Mouse (Mus musculus): ENCODE measurements around the gene AW011738. TPM values are rescaled to one million over a fixed set of nuclear protein-coding genes. Genes with fewer than 3 reads are reported as not detected.

AW011738 gene
- 5.3 and 6.9 TPM in 2 replicates for polyA plus RNA-seq (2015; fragmentation: Nextera tagmentation; extraction: Ambion mirVana)

- peak; percentile 72 for ATAC-seq
- peak within 1 kb of the TSS; percentile 58 for H3K4me3 ChIP-seq (replicated peaks)
- H3K4me1 ChIP-seq (replicated peaks), result peaks cover 31% of the 10 kb centered on the region
- H3K4me2 ChIP-seq (replicated peaks), result peak within 1 kb of the TSS; percentile 89
- H3K36me3 ChIP-seq, result no peaks in the 10 kb centered on the region; the same call in 1 of the 2 replicates
- under 1% methylated on average over 35 of the region's 39 CpGs for WGBS
- peaks cover 22% of the 10 kb centered on the region for H3K27me3 ChIP-seq
- peak within 1 kb of the TSS; percentile 74 for H3K9ac ChIP-seq (replicated peaks)
- H3K27ac ChIP-seq, result peak within 1 kb of the TSS; percentile 77
- H3K9me3 ChIP-seq, result no peaks in the 10 kb centered on the region
These were observed at the start of gene AW011738 for GRCm38 (mm10) chr4:156203001-156203412. Gene AW011738, plus strand, starts transcription at chr4:156203304.

GRCm38 (mm10) chr4:156154771-156155170, 48.3 kb upstream of the AW011738 start:
- Histone ChIP-seq H3K4me3 (replicated peaks) (no peak overlapping the region), H3K9ac (replicated peaks) (no peak overlapping the region), H3K9me3 (peaks cover 14% of the 10 kb centered on the region), H3K4me2 (replicated peaks) (no peak overlapping the region), H3K36me3 (no peaks in the 10 kb centered on the region), H3K27ac (no peak overlapping the region), H3K27me3 (no peaks in the 10 kb centered on the region), H3K4me1 (replicated peaks) (no peaks in the 10 kb centered on the region)
- 95% methylated on average over 3 of the region's 3 CpGs for WGBS
- ATAC-seq, result no peak

- H3K36me3 ChIP-seq, result peaks cover 98% of the 10 kb centered on the region
- 89% methylated on average over 9 of the region's 9 CpGs for WGBS
- ATAC-seq, result no peak
- H3K4me3 ChIP-seq (replicated peaks), result no peak overlapping the region
- H3K9me3 ChIP-seq, result peaks cover 12% of the 10 kb centered on the region
- H3K4me2 ChIP-seq (replicated peaks), result no peak overlapping the region
- H3K4me1 ChIP-seq (replicated peaks), result no peaks in the 10 kb centered on the region
- H3K27me3 ChIP-seq, result no peaks in the 10 kb centered on the region
- H3K9ac ChIP-seq (replicated peaks), result no peak overlapping the region
- H3K27ac ChIP-seq, result no peak overlapping the region
These were observed 36.6 kb upstream of the AW011738 start for GRCm38 (mm10) chr4:156166477-156166876.

- no peak overlapping the region for H3K4me3 ChIP-seq (replicated peaks)
- H3K4me2 ChIP-seq (replicated peaks), result no peak overlapping the region
- no peak for ATAC-seq
- H3K36me3 ChIP-seq, result peaks cover 100% of the 10 kb centered on the region
- H3K4me1 ChIP-seq (replicated peaks), result no peaks in the 10 kb centered on the region
- H3K9ac ChIP-seq (replicated peaks), result no peak overlapping the region
- no peaks in the 10 kb centered on the region for H3K9me3 ChIP-seq
- no peaks in the 10 kb centered on the region for H3K27me3 ChIP-seq
- H3K27ac ChIP-seq, result no peak overlapping the region
- WGBS, result 94% methylated on average over 8 of the region's 8 CpGs
These were observed 34.5 kb upstream of the AW011738 start for GRCm38 (mm10) chr4:156168611-156169010.

- Histone ChIP-seq H3K27ac (no peak overlapping the region), H3K4me2 (replicated peaks) (no peak overlapping the region)
- 96% methylated on average over 10 of the region's 10 CpGs for WGBS
These were observed 34.0 kb upstream of the AW011738 start for GRCm38 (mm10) chr4:156169129-156169528.

GRCm38 (mm10) chr4:156171828-156172227, 31.3 kb upstream of the AW011738 start:
- ATAC-seq, result no peak
- no peaks in the 10 kb centered on the region for H3K4me1 ChIP-seq (replicated peaks)
- whole genome bisulfite sequencing, result 97% methylated on average over 11 of the region's 11 CpGs

More at GRCm38 (mm10) chr4:156169129-156169528, 34.0 kb upstream of the AW011738 start:
- H3K4me3 ChIP-seq (replicated peaks), result no peak overlapping the region
- ATAC-seq, result no peak
- no peak overlapping the region for H3K9ac ChIP-seq (replicated peaks)
- H3K27me3 ChIP-seq, result no peaks in the 10 kb centered on the region
- H3K36me3 ChIP-seq, result peaks cover 100% of the 10 kb centered on the region
- H3K4me1 ChIP-seq (replicated peaks), result no peaks in the 10 kb centered on the region
- no peaks in the 10 kb centered on the region for H3K9me3 ChIP-seq

GRCm38 (mm10) chr4:156177630-156178029, 25.5 kb upstream of the AW011738 start:
- Histone ChIP-seq H3K27me3 (no peaks in the 10 kb centered on the region), H3K9ac (replicated peaks) (no peak overlapping the region), H3K9me3 (no peaks in the 10 kb centered on the region), H3K4me2 (replicated peaks) (no peak overlapping the region), H3K27ac (no peak overlapping the region), H3K36me3 (peaks cover 95% of the 10 kb centered on the region), H3K4me1 (replicated peaks) (peaks cover 30% of the 10 kb centered on the region), H3K4me3 (replicated peaks) (no peak overlapping the region)
- 91% methylated on average over 9 of the region's 9 CpGs for WGBS
- ATAC-seq, result no peak

More at GRCm38 (mm10) chr4:156171828-156172227, 31.3 kb upstream of the AW011738 start:
- peaks cover 100% of the 10 kb centered on the region for H3K36me3 ChIP-seq
- no peaks in the 10 kb centered on the region for H3K27me3 ChIP-seq
- H3K4me2 ChIP-seq (replicated peaks), result no peak overlapping the region
- H3K4me3 ChIP-seq (replicated peaks), result no peak overlapping the region
- H3K9ac ChIP-seq (replicated peaks), result no peak overlapping the region
- H3K27ac ChIP-seq, result no peak overlapping the region
- H3K9me3 ChIP-seq, result no peaks in the 10 kb centered on the region

- Histone ChIP-seq H3K4me1 (replicated peaks) (peaks cover 88% of the 10 kb centered on the region), H3K4me3 (replicated peaks) (peak overlapping the region; percentile 58), H3K36me3 (peaks cover 38% of the 10 kb centered on the region), H3K4me2 (replicated peaks) (peak overlapping the region; percentile 80), H3K9me3 (no peaks in the 10 kb centered on the region), H3K27me3 (no peaks in the 10 kb centered on the region), H3K9ac (replicated peaks) (peak overlapping the region; percentile 88), H3K27ac (no peak overlapping the region)
- ATAC-seq, result no peak
- WGBS, result 83% methylated on average over 5 of the region's 5 CpGs
These were observed 19.4 kb upstream of the AW011738 start for GRCm38 (mm10) chr4:156183747-156184146.

- 70% methylated on average over 7 of the region's 7 CpGs for WGBS
- H3K4me2 ChIP-seq (replicated peaks), result peak overlapping the region; percentile 80
- no peak; the same call in 1 of the 2 replicates for ATAC-seq
- H3K27me3 ChIP-seq, result no peaks in the 10 kb centered on the region
- peak overlapping the region; percentile 58 for H3K4me3 ChIP-seq (replicated peaks)
- H3K4me1 ChIP-seq (replicated peaks), result peaks cover 95% of the 10 kb centered on the region
- H3K9me3 ChIP-seq, result no peaks in the 10 kb centered on the region
- H3K36me3 ChIP-seq, result peaks cover 32% of the 10 kb centered on the region
- peak overlapping the region; percentile 96 for H3K27ac ChIP-seq
- peak overlapping the region; percentile 88 for H3K9ac ChIP-seq (replicated peaks)
These were observed 18.7 kb upstream of the AW011738 start for GRCm38 (mm10) chr4:156184291-156184954.

- H3K4me1 ChIP-seq (replicated peaks), result peaks cover 98% of the 10 kb centered on the region
- no peaks in the 10 kb centered on the region for H3K9me3 ChIP-seq
- peaks cover 27% of the 10 kb centered on the region for H3K36me3 ChIP-seq
- H3K27ac ChIP-seq, result peak overlapping the region; percentile 96
- peak; percentile 25; the same call in 1 of the 2 replicates for ATAC-seq
- peak overlapping the region; percentile 58 for H3K4me3 ChIP-seq (replicated peaks)
- 36% methylated on average over 13 of the region's 13 CpGs for WGBS
- peak overlapping the region; percentile 80 for H3K4me2 ChIP-seq (replicated peaks)
- no peaks in the 10 kb centered on the region for H3K27me3 ChIP-seq
- peak overlapping the region; percentile 88 for H3K9ac ChIP-seq (replicated peaks)
These were observed 17.6 kb upstream of the AW011738 start for GRCm38 (mm10) chr4:156185456-156185949.

- Histone ChIP-seq H3K4me3 (replicated peaks) (peak overlapping the region; percentile 58), H3K36me3 (peaks cover 29% of the 10 kb centered on the region), H3K9me3 (no peaks in the 10 kb centered on the region), H3K9ac (replicated peaks) (peak overlapping the region; percentile 88), H3K27ac (peak overlapping the region; percentile 96), H3K4me1 (replicated peaks) (peaks cover 98% of the 10 kb centered on the region), H3K4me2 (replicated peaks) (peak overlapping the region; percentile 80), H3K27me3 (no peaks in the 10 kb centered on the region)
- ATAC-seq, result peak; percentile 65
- 3% methylated on average over 31 of the region's 31 CpGs for WGBS
These were observed 16.9 kb upstream of the AW011738 start for GRCm38 (mm10) chr4:156185950-156186850.

All from midbrain, embryonic 13.5 days (tissue).